22 mouse cellular contexts compared by ENCODE assay signal in genomic region chr13:85437009-85437408, GRCm38 (mm10).
A peak's percentile ranks its signal among the peaks of the same experiment; 100 is the strongest.
DNase-seq lines count a peak whose midpoint lies in the region; ATAC-seq and TF ChIP-seq lines count a peak whose summit lies in the region.
"Had no signal": no experiment of that assay in that cellular context is flagged by ENCODE, and none has a peak within 500 bp of the region (broad histone marks: within the 10 kb centered on the region; RNA-seq: fewer than 3 reads in every experiment).

No protein-coding gene starts in this region.

- peak; percentile 43; the same call in 1 of the 2 replicates for ATAC-seq in forebrain, embryonic 16.5 days
- ATAC-seq in forebrain, embryonic 14.5 days, result no peak
- no peak for ATAC-seq in heart, postnatal 0 days (ENCODE audit: insufficient read depth, low read depth)
- ATAC-seq: CD4-positive, CD25-positive, alpha-beta regulatory T cell, adult 4 months; intestine, embryonic 15.5 days had no signal

- H3K4me3 ChIP-seq in forebrain, embryonic 16.5 days (replicated peaks; ENCODE audit: low read length), result no peak overlapping the region
- no peak overlapping the region for H3K4me3 ChIP-seq in forebrain, embryonic 14.5 days (ENCODE audit: low read depth, low read length)
- H3K4me3 ChIP-seq in heart, embryonic 10.5 days, result no peak overlapping the region
- no peak overlapping the region for H3K4me3 ChIP-seq in heart, postnatal 0 days (ENCODE audit: low read depth, low read length)
- H3K4me3 ChIP-seq in left cerebral cortex, adult 2 months, result no peak overlapping the region
- H3K4me3 ChIP-seq: embryonic facial prominence, embryonic 12.5 days; hindbrain, embryonic 10.5 days; intestine, embryonic 15.5 days had no signal

- no peaks in the 10 kb centered on the region for H3K36me3 ChIP-seq in forebrain, embryonic 16.5 days (ENCODE audit: control insufficient read depth, insufficient read depth)
- no peaks in the 10 kb centered on the region for H3K36me3 ChIP-seq in forebrain, embryonic 14.5 days (ENCODE audit: control insufficient read depth, insufficient read depth, low read length)
- no peaks in the 10 kb centered on the region for H3K36me3 ChIP-seq in heart, embryonic 10.5 days
- no peaks in the 10 kb centered on the region for H3K36me3 ChIP-seq in heart, postnatal 0 days (replicated peaks; ENCODE audit: control insufficient read depth, insufficient read depth, low read length)
- H3K36me3 ChIP-seq: embryonic facial prominence, embryonic 12.5 days; G1E; hindbrain, embryonic 10.5 days; intestine, embryonic 15.5 days had no signal

- TF ChIP-seq EP300 in heart, postnatal 0 days (IDR thresholded peaks at IDR 0.05; ENCODE audit: low read depth), result no peak

- TF ChIP-seq CTCF in heart, postnatal 0 days (IDR thresholded peaks at IDR 0.05; ENCODE audit: low read depth), result no peak
- no peak for TF ChIP-seq CTCF in left cerebral cortex, adult 2 months (IDR thresholded peaks at IDR 0.05)

- no peaks in the 10 kb centered on the region for H3K27me3 ChIP-seq in forebrain, embryonic 16.5 days (replicated peaks; ENCODE audit: control insufficient read depth, insufficient read depth, low read length)
- no peaks in the 10 kb centered on the region for H3K27me3 ChIP-seq in forebrain, embryonic 14.5 days (replicated peaks; ENCODE audit: control insufficient read depth, insufficient read depth, low read length)
- H3K27me3 ChIP-seq in heart, embryonic 10.5 days (ENCODE audit: insufficient read depth, poor library complexity, severe bottlenecking), result no peaks in the 10 kb centered on the region
- H3K27me3 ChIP-seq in heart, postnatal 0 days (ENCODE audit: control insufficient read depth, insufficient read depth, low read length), result no peaks in the 10 kb centered on the region
- H3K27me3 ChIP-seq: embryonic facial prominence, embryonic 12.5 days; intestine, embryonic 15.5 days had no signal

- no peak overlapping the region for H3K27ac ChIP-seq in forebrain, embryonic 16.5 days (ENCODE audit: low read length)
- H3K27ac ChIP-seq in forebrain, embryonic 14.5 days (ENCODE audit: low read depth, low read length), result no peak overlapping the region
- peak overlapping the region; percentile 60; the same call in 1 of the 2 replicates for H3K27ac ChIP-seq in heart, embryonic 10.5 days
- H3K27ac ChIP-seq in heart, postnatal 0 days (ENCODE audit: low read depth), result peak overlapping the region; percentile 67; the same call in 1 of the 2 replicates
- no peak overlapping the region for H3K27ac ChIP-seq in left cerebral cortex, adult 2 months
- H3K27ac ChIP-seq: embryonic facial prominence, embryonic 12.5 days; hindbrain, embryonic 10.5 days; hindbrain, embryonic 14.5 days; intestine, embryonic 15.5 days had no signal

- intact Hi-C loops in heart, postnatal 36 days (cut with DNase I), result no loop called here
- intact Hi-C loops in heart, postnatal 10 days (cut with DNase I), result loop anchor here (5.0 to 10.0 kb wide), 2 partner anchors 82 to 150 kb away; partner anchors contain the start of gene Rasa1
- intact Hi-C loops in left cerebral cortex, adult 2 months (cut with DNase I), result loop anchor here (5.0 kb wide), 2 partner anchors 125 to 150 kb away; partner anchors contain the start of gene Rasa1

- no peak for DNase-seq in forebrain, embryonic 14.5 days (ENCODE audit: low spot score)
- DNase-seq in heart, embryonic 10.5 days (ENCODE audit: low spot score), result no peak
- DNase-seq in heart, postnatal 36 days, result no peak
- no peak for DNase-seq in heart, postnatal 0 days (ENCODE audit: low spot score)
- DNase-seq in heart, postnatal 10 days, result no peak
- peak; percentile 7 for DNase-seq in left cerebral cortex, adult 11 months (ENCODE audit: low spot score)
- no peak for DNase-seq in left cerebral cortex, adult 2 months (ENCODE audit: extremely low spot score in 1 of 2, low spot score in 2 of 2)
- DNase-seq: adrenal gland, postnatal 10 days; B cell, adult 2 months; cerebellum, adult 11-12 months; cerebellum, adult 9-10 months; cerebellum, postnatal 25 days; gastrocnemius, postnatal 14 days; kidney, adult 18-20 months had no signal

- no peak overlapping the region for H3K4me2 ChIP-seq in forebrain, embryonic 16.5 days (ENCODE audit: low read length)
- no peak overlapping the region for H3K4me2 ChIP-seq in forebrain, embryonic 14.5 days (ENCODE audit: low read length)
- H3K4me2 ChIP-seq in heart, postnatal 0 days (ENCODE audit: low read depth, low read length), result no peak overlapping the region
- H3K4me2 ChIP-seq: embryonic facial prominence, embryonic 12.5 days; heart, embryonic 11.5 days; hindbrain, embryonic 14.5 days; intestine, embryonic 15.5 days had no signal

- H3K9ac ChIP-seq in forebrain, embryonic 16.5 days (replicated peaks; ENCODE audit: low read depth, low read length), result no peak overlapping the region
- no peak overlapping the region for H3K9ac ChIP-seq in forebrain, embryonic 14.5 days (ENCODE audit: low read length)
- H3K9ac ChIP-seq in heart, postnatal 0 days (replicated peaks; ENCODE audit: low read depth, low read length), result no peak overlapping the region
- H3K9ac ChIP-seq: embryonic facial prominence, embryonic 12.5 days; hindbrain, embryonic 14.5 days; intestine, embryonic 15.5 days had no signal

- H3K9me3 ChIP-seq in forebrain, embryonic 16.5 days (ENCODE audit: control insufficient read depth, low read length), result no peaks in the 10 kb centered on the region
- no peaks in the 10 kb centered on the region for H3K9me3 ChIP-seq in forebrain, embryonic 14.5 days (replicated peaks; ENCODE audit: control insufficient read depth, low read length)
- no peaks in the 10 kb centered on the region for H3K9me3 ChIP-seq in heart, embryonic 10.5 days
- H3K9me3 ChIP-seq in heart, postnatal 0 days (replicated peaks; ENCODE audit: control insufficient read depth, low read length), result no peaks in the 10 kb centered on the region
- H3K9me3 ChIP-seq: embryonic facial prominence, embryonic 12.5 days; G1E; hindbrain, embryonic 10.5 days; intestine, embryonic 15.5 days had no signal

- WGBS in forebrain, embryonic 16.5 days, result 72% methylated on average over 4 of the region's 4 CpGs
- 81% methylated on average over 4 of the region's 4 CpGs for WGBS in forebrain, embryonic 14.5 days
- WGBS in heart, embryonic 10.5 days, result 82% methylated on average over 4 of the region's 4 CpGs
- WGBS in heart, postnatal 0 days, result 77% methylated on average over 4 of the region's 4 CpGs

- H3K4me1 ChIP-seq in forebrain, embryonic 16.5 days (replicated peaks; ENCODE audit: control insufficient read depth, insufficient read depth, low read length), result no peaks in the 10 kb centered on the region
- no peaks in the 10 kb centered on the region for H3K4me1 ChIP-seq in forebrain, embryonic 14.5 days (ENCODE audit: control insufficient read depth, insufficient read depth, low read length)
- H3K4me1 ChIP-seq in heart, embryonic 10.5 days, result peaks cover 4% of the 10 kb centered on the region; the same call in 1 of the 2 replicates
- peaks cover 6% of the 10 kb centered on the region for H3K4me1 ChIP-seq in heart, postnatal 0 days (ENCODE audit: control insufficient read depth, insufficient read depth)
- H3K4me1 ChIP-seq: embryonic facial prominence, embryonic 12.5 days; hindbrain, embryonic 10.5 days; intestine, embryonic 15.5 days had no signal

Comparison
In these comparisons a context has a peak if more than half of its experiments do, and no peak if none do; other contexts are left out.
1. H3K27ac ChIP-seq: peak in heart, embryonic 10.5 days (single experiment) and heart, postnatal 0 days (single experiment); none in forebrain, embryonic 16.5 days (single experiment), forebrain, embryonic 14.5 days (single experiment) and left cerebral cortex, adult 2 months (single experiment).